Mouse (Mus musculus): Measurements from ENCODE around the gene Tmtc4.

DNA sequence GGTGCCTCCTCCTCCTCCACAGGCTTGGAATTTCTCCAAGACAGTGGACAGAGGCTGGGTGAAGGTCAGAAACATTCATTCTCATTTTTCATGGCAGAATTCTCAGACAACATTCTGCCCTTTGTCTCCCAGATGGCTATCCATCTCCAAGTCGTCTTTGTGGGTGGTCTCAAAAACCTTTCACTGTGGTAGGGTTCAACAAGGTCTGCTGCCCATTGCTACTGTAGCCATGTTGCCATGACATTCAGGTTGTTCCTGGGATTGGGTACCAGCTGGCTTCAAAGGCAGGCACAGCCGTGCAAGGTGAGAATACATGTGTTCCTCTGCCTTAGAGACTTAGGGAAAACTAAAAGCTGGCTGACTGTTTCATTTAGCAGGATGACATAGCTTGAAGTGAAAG, 44.0 kb upstream of the Tmtc4 start:
- TF ChIP-seq MAX (IDR thresholded peaks at IDR 0.05) (no peak), CTCF (IDR thresholded peaks at IDR 0.05; ENCODE audit: control insufficient read depth, insufficient read depth, insufficient read length) (no peak), USF1 (IDR thresholded peaks at IDR 0.05; ENCODE audit: low read depth) (no peak), CEBPB (IDR thresholded peaks at IDR 0.05; ENCODE audit: low read depth) (no peak), MYOD1 (IDR thresholded peaks at IDR 0.05; ENCODE audit: control insufficient read depth, insufficient read length, low read depth) (no peak), MYOG (IDR thresholded peaks at IDR 0.05; ENCODE audit: control insufficient read depth, extremely low read depth, insufficient read length) (no peak)

Measured in C2C12 (cell line).